Mouse (Mus musculus): ENCODE results near the gene Naa25.

GRCm38 (mm10) chr5:121374790-121375189 is 22.9 kb upstream of the Naa25 start:
- no peak for TF ChIP-seq CTCF (IDR thresholded peaks at IDR 0.05; ENCODE audit: insufficient read depth, low read length)
- TF ChIP-seq POLR2A (IDR thresholded peaks at IDR 0.05; ENCODE audit: borderline replicate concordance, extremely low read depth, low read depth, low read length), result no peak

All from lung, adult 2 months (tissue).